Mouse (Mus musculus) kidney, embryonic 16.5 days (tissue): ENCODE data around the gene Carmil1. TPM values are rescaled to one million over a fixed set of nuclear protein-coding genes. Genes with fewer than 3 reads are reported as not detected.

Experiments
- ATAC-seq: fragments of 200-750 bp; cut with Nextera tagmentation; 2 replicates; pipeline ENCODE4 v1.8.0; 2017; ENCODE audit warnings: moderate TSS enrichment; ENCODE audit not compliant: low FRiP score, low TSS enrichment
- H3K27ac ChIP-seq: fragments of 300-500 bp; sonication (generic); 2 replicates; pipeline ENCODE4 v1.5.1; 2014; ENCODE audit warnings: low read length
- H3K27me3 ChIP-seq: fragments of 300-500 bp; sonication (generic); 2 replicates; pipeline ENCODE4 v1.6.1; 2014; ENCODE audit warnings: low read length, control low read depth, mixed read lengths; ENCODE audit not compliant: insufficient read depth
- H3K36me3 ChIP-seq: fragments of 300-500 bp; sonication (generic); 2 replicates; pipeline ENCODE4 v1.6.1; 2014; ENCODE audit warnings: low read length, control low read depth, mixed read lengths; ENCODE audit not compliant: insufficient read depth
- H3K4me1 ChIP-seq: fragments of 300-500 bp; sonication (generic); 2 replicates; pipeline ENCODE4 v1.6.1; 2014; ENCODE audit warnings: low read length, control low read depth, mixed read lengths; ENCODE audit not compliant: insufficient read depth
- H3K4me2 ChIP-seq: fragments of 300-500 bp; sonication (generic); replicated peaks from 2 replicates; pipeline ENCODE4 v1.6.1; 2014; ENCODE audit warnings: low read depth, low read length
- H3K4me3 ChIP-seq: fragments of 300-500 bp; sonication (generic); 2 replicates; pipeline ENCODE4 v1.5.1; 2014; ENCODE audit warnings: mild to moderate bottlenecking, low read length
- H3K9ac ChIP-seq: fragments of 300-500 bp; sonication (generic); replicated peaks from 2 replicates; pipeline ENCODE4 v1.6.1; 2014; ENCODE audit warnings: low read length
- H3K9me3 ChIP-seq: fragments of 300-500 bp; sonication (generic); 2 replicates; pipeline ENCODE4 v1.6.1; 2016; ENCODE audit warnings: low read length, control low read depth
- WGBS: fragments of 180-500 bp; shearing (Covaris S2); extraction: QIAGEN DNeasy Blood & Tissue Kit; methylation state at CpG from one replicate; pipeline ENCODE4 v1.1.7; 2014; 5-methylcytosine and 5-hydroxymethylcytosine counted together
- polyA plus RNA-seq: library from polyadenylated mRNA; unstranded; fragments of >200 nt; fragmentation: Nextera tagmentation; extraction: Ambion mirVana; gene quantifications from 2 replicates; pipeline ENCODE4 v1.2.1, GENCODE M21; 2015

Gene Carmil1
- polyA plus RNA-seq, 1 experiment from 2014 or later = 52.5 TPM

GRCm38 (mm10) chr13:24081698-24082097 is 198.9 kb downstream of the Carmil1 start:
- 89% methylated on average over 7 of the region's 7 CpGs for WGBS
- H3K27ac ChIP-seq = no peak overlapping the region
- H3K4me1 ChIP-seq = no peaks in the 10 kb centered on the region
- H3K9ac ChIP-seq = no peak overlapping the region
- H3K27me3 ChIP-seq = no peaks in the 10 kb centered on the region
- 0 out of 2 replicates have a peak, but pooled peaks cover 6% of the 10 kb centered on the region for H3K36me3 ChIP-seq
- no peak overlapping the region for H3K4me3 ChIP-seq
- H3K9me3 ChIP-seq = no peaks in the 10 kb centered on the region
- ATAC-seq = no peak
- no peak overlapping the region for H3K4me2 ChIP-seq

GRCm38 (mm10) chr13:24072588-24072987 is 208.0 kb downstream of the Carmil1 start:
- Histone ChIP-seq H3K4me1 (no peaks in the 10 kb centered on the region), H3K27me3 (no peaks in the 10 kb centered on the region)

GRCm38 (mm10) chr13:24067553-24067952 is 213.0 kb downstream of the Carmil1 start:
- Histone ChIP-seq H3K9me3 (no peaks in the 10 kb centered on the region), H3K27me3 (no peaks in the 10 kb centered on the region), H3K27ac (no peak overlapping the region), H3K4me2 (no peak overlapping the region), H3K9ac (no peak overlapping the region), H3K4me3 (no peak overlapping the region), H3K36me3 (peaks cover 19% of the 10 kb centered on the region), H3K4me1 (no peaks in the 10 kb centered on the region)
- ATAC-seq = no peak
- WGBS = 85% methylated on average over 8 of the region's 8 CpGs

More at GRCm38 (mm10) chr13:24072588-24072987, 208.0 kb downstream of the Carmil1 start:
- Histone ChIP-seq H3K36me3 (0 out of 2 replicates have a peak, but pooled peaks cover 7% of the 10 kb centered on the region), H3K27ac (no peak overlapping the region), H3K4me2 (no peak overlapping the region), H3K9me3 (no peaks in the 10 kb centered on the region), H3K9ac (no peak overlapping the region), H3K4me3 (no peak overlapping the region)
- 93% methylated on average over 10 of the region's 10 CpGs for WGBS
- no peak for ATAC-seq

GRCm38 (mm10) chr13:24065536-24065935 is 215.1 kb downstream of the Carmil1 start:
- Histone ChIP-seq H3K9ac (no peak overlapping the region), H3K9me3 (no peaks in the 10 kb centered on the region), H3K27me3 (no peaks in the 10 kb centered on the region), H3K4me1 (no peaks in the 10 kb centered on the region), H3K27ac (no peak overlapping the region), H3K4me2 (no peak overlapping the region), H3K4me3 (no peak overlapping the region), H3K36me3 (peaks cover 19% of the 10 kb centered on the region)
- ATAC-seq = no peak
- WGBS = 42% methylated on average over 1 of the region's 1 CpGs

GRCm38 (mm10) chr13:24062770-24063169 is 217.8 kb downstream of the Carmil1 start:
- Histone ChIP-seq H3K27me3 (no peaks in the 10 kb centered on the region), H3K27ac (no peak overlapping the region), H3K9ac (no peak overlapping the region), H3K4me2 (no peak overlapping the region), H3K9me3 (no peaks in the 10 kb centered on the region), H3K4me3 (no peak overlapping the region), H3K4me1 (no peaks in the 10 kb centered on the region), H3K36me3 (peaks cover 22% of the 10 kb centered on the region)
- 56% methylated on average over 4 of the region's 4 CpGs for WGBS
- ATAC-seq = no peak

GRCm38 (mm10) chr13:24055072-24055869 is 225.3 kb downstream of the Carmil1 start:
- Histone ChIP-seq H3K36me3 (peaks cover 3% of the 10 kb centered on the region; the same call in 1 of the 2 replicates), H3K9ac (no peak overlapping the region), H3K9me3 (no peaks in the 10 kb centered on the region), H3K27me3 (no peaks in the 10 kb centered on the region), H3K4me2 (no peak overlapping the region), H3K27ac (no peak overlapping the region), H3K4me1 (no peaks in the 10 kb centered on the region), H3K4me3 (no peak overlapping the region)
- WGBS = 86% methylated on average over 5 of the region's 5 CpGs
- no peak for ATAC-seq

GRCm38 (mm10) chr13:24051496-24051895 is 229.1 kb downstream of the Carmil1 start:
- Histone ChIP-seq H3K27me3 (no peaks in the 10 kb centered on the region), H3K9ac (no peak overlapping the region), H3K36me3 (no peaks in the 10 kb centered on the region), H3K4me1 (no peaks in the 10 kb centered on the region), H3K27ac (no peak overlapping the region), H3K4me2 (no peak overlapping the region), H3K4me3 (no peak overlapping the region), H3K9me3 (no peaks in the 10 kb centered on the region)
- no peak for ATAC-seq
- WGBS = 84% methylated on average over 2 of the region's 2 CpGs

GRCm38 (mm10) chr13:24050330-24050729 is 230.3 kb downstream of the Carmil1 start:
- Histone ChIP-seq H3K4me3 (no peak overlapping the region), H3K27me3 (no peaks in the 10 kb centered on the region), H3K9ac (no peak overlapping the region), H3K27ac (no peak overlapping the region), H3K9me3 (no peaks in the 10 kb centered on the region), H3K4me2 (no peak overlapping the region), H3K36me3 (no peaks in the 10 kb centered on the region), H3K4me1 (no peaks in the 10 kb centered on the region)
- ATAC-seq = no peak
- 43% methylated on average over 5 of the region's 5 CpGs for WGBS

GRCm38 (mm10) chr13:24049267-24050034 is 231.1 kb downstream of the Carmil1 start:
- H3K9me3 ChIP-seq = no peaks in the 10 kb centered on the region
- H3K4me3 ChIP-seq = no peak overlapping the region

GRCm38 (mm10) chr13:24048611-24049010 is 232.0 kb downstream of the Carmil1 start:
- Histone ChIP-seq H3K27me3 (no peaks in the 10 kb centered on the region), H3K4me2 (no peak overlapping the region), H3K36me3 (peaks cover 5% of the 10 kb centered on the region; the same call in 1 of the 2 replicates), H3K4me3 (no peak overlapping the region), H3K9me3 (no peaks in the 10 kb centered on the region), H3K4me1 (no peaks in the 10 kb centered on the region), H3K9ac (no peak overlapping the region), H3K27ac (no peak overlapping the region)
- WGBS = 83% methylated on average over 6 of the region's 6 CpGs
- no peak for ATAC-seq

More at GRCm38 (mm10) chr13:24049267-24050034, 231.1 kb downstream of the Carmil1 start:
- WGBS = 76% methylated on average over 9 of the region's 9 CpGs
- ATAC-seq = no peak
- no peaks in the 10 kb centered on the region for H3K36me3 ChIP-seq
- no peaks in the 10 kb centered on the region for H3K4me1 ChIP-seq
- H3K27me3 ChIP-seq = no peaks in the 10 kb centered on the region
- no peak overlapping the region for H3K27ac ChIP-seq
- no peak overlapping the region for H3K9ac ChIP-seq
- H3K4me2 ChIP-seq = no peak overlapping the region
